Mouse (Mus musculus) heart, embryonic 12.5 days (tissue): ENCODE measurements around the gene Safb2. TPM values are rescaled to one million over a fixed set of nuclear protein-coding genes. Genes with fewer than 3 reads are reported as not detected.
A peak's percentile ranks its signal among the peaks of the same experiment; 100 is the strongest.

Source experiments
- ATAC-seq: fragments of 200-750 bp; cut with Nextera tagmentation; 2 replicates; pipeline ENCODE4 v1.8.0; 2017; ENCODE audit warnings: moderate TSS enrichment, moderate library complexity; ENCODE audit not compliant: insufficient number of reproducible peaks, low FRiP score
- H3K27ac ChIP-seq: fragments of 300-500 bp; sonication (generic); 2 replicates; pipeline ENCODE4 v1.5.1; 2016; ENCODE audit warnings: mild to moderate bottlenecking, moderate library complexity; ENCODE audit not compliant: poor library complexity, severe bottlenecking
- H3K27me3 ChIP-seq: fragments of 300-500 bp; sonication (generic); replicated peaks from 2 replicates; pipeline ENCODE4 v1.6.1; 2016; ENCODE audit warnings: mild to moderate bottlenecking, moderate library complexity
- H3K36me3 ChIP-seq: fragments of 300-500 bp; sonication (generic); 2 replicates; pipeline ENCODE4 v1.6.1; 2016; ENCODE audit warnings: mild to moderate bottlenecking, moderate library complexity
- H3K4me1 ChIP-seq: fragments of 300-500 bp; sonication (generic); replicated peaks from 2 replicates; pipeline ENCODE4 v1.6.1; 2016; ENCODE audit warnings: mild to moderate bottlenecking
- H3K4me2 ChIP-seq: fragments of 300-500 bp; sonication (generic); 2 replicates; pipeline ENCODE4 v1.6.1; 2016; ENCODE audit warnings: mild to moderate bottlenecking, moderate library complexity
- H3K4me3 ChIP-seq: fragments of 300-500 bp; sonication (generic); 2 replicates; pipeline ENCODE4 v1.5.1; 2016; ENCODE audit warnings: mild to moderate bottlenecking
- H3K9ac ChIP-seq: fragments of 300-500 bp; sonication (generic); 2 replicates; pipeline ENCODE4 v1.6.1; 2016; ENCODE audit warnings: mild to moderate bottlenecking, moderate library complexity
- H3K9me3 ChIP-seq: fragments of 300-500 bp; sonication (generic); replicated peaks from 2 replicates; pipeline ENCODE4 v1.6.1; 2016; ENCODE audit warnings: mild to moderate bottlenecking, moderate library complexity
- WGBS: fragments of 180-500 bp; shearing (Covaris S2); methylation state at CpG from one replicate; pipeline ENCODE4 v1.1.7; 2016; 5-methylcytosine and 5-hydroxymethylcytosine counted together
- polyA plus RNA-seq: library from polyadenylated mRNA; unstranded; fragments of >200 nt; fragmentation: Nextera tagmentation; extraction: Ambion mirVana; gene quantifications from 2 replicates; pipeline ENCODE4 v1.2.1, GENCODE M21; 2016

Gene Safb2
- polyA plus RNA-seq, 1 experiment from 2014 or later: 61.1 TPM

DNA sequence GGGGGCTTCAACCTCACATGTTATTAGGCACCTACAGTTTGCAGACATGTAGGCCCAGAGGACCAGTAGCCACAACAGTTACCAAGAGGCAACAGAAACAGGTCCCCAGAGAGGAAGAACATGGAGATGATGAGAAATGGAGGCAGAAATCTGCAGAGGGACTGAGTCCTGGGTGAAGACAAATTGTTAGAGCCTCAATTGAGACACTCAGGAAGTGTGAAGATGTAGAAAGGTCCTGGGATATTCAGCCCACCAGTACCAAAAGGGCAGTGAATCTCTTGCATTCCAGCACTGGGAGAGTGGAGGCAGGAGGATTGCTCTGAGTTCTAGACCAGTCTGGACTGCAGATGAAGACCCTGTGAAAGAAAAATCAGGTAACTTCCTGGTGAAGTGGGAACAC, 70.1 kb downstream of the Safb2 start:
- Histone ChIP-seq H3K27ac (no peak overlapping the region), H3K4me1 (peaks cover 10% of the 10 kb centered on the region), H3K4me2 (no peak overlapping the region), H3K4me3 (no peak overlapping the region), H3K9ac (no peak overlapping the region), H3K36me3 (no peaks in the 10 kb centered on the region), H3K9me3 (peaks cover 14% of the 10 kb centered on the region; the same call in 1 of the 2 replicates), H3K27me3 (peaks cover 79% of the 10 kb centered on the region)
- ATAC-seq: no peak

DNA sequence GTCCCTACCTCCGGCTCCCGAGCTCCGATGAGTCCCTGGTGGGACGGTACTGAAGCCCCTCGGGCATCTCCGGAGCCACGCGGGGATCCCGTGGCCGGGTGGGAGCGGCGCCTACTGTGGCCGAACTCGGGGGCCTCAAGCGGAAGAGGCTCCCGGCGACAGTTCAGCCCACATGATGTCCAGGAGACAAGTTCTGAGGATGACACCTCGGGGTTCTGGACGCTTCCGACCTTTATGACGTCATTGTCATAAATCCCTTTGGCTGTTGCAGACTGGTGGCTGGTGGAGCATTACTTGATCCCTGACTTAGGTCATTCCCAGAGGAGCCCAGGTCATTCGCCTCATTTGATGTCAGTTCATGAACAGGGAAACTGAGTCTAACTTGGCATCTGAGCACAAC, 72.1 kb downstream of the Safb2 start, which contains the start of gene Znrf4:
Gene Znrf4, minus strand, starts transcription at position 122 of the 400 bp plus-strand sequence.
- no peaks in the 10 kb centered on the region for H3K36me3 ChIP-seq
- H3K9ac ChIP-seq: no peak within 1 kb of the TSS
- H3K4me1 ChIP-seq: peaks cover 10% of the 10 kb centered on the region
- ATAC-seq: no peak
- WGBS: 59% methylated on average over 22 of the region's 22 CpGs
- H3K4me2 ChIP-seq: peak within 1 kb of the TSS; percentile 52
- H3K4me3 ChIP-seq: peak within 1 kb of the TSS; percentile 32
- H3K27me3 ChIP-seq: peaks cover 85% of the 10 kb centered on the region
- H3K9me3 ChIP-seq: peaks cover 14% of the 10 kb centered on the region; the same call in 1 of the 2 replicates
- no peak within 1 kb of the TSS for H3K27ac ChIP-seq

DNA sequence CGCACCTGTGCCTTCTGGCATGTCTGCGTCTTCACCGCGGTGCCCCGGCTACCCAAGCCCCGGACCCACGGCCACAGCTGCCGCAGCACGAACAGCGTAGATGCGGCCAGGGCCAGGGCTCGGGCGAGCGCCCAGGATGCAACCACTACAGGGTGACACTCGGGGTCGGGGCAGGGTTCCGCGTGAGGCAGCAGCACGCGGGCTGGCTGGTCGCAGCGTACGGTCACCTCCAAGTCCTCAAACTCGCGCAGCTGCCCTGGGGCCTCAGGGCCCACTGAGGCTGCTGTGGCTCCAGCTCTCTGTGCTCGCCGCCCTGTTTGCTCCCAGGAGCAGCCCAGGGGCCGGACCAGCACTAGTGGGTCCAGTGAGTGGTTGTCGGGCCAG, 72.7 kb downstream of the Safb2 start:
- H3K9me3 ChIP-seq: peaks cover 14% of the 10 kb centered on the region; the same call in 1 of the 2 replicates
- ATAC-seq: no peak
- H3K27me3 ChIP-seq: peaks cover 79% of the 10 kb centered on the region
- H3K27ac ChIP-seq: no peak overlapping the region
- WGBS: 22% methylated on average over 29 of the region's 29 CpGs
- H3K36me3 ChIP-seq: no peaks in the 10 kb centered on the region
- peaks cover 12% of the 10 kb centered on the region for H3K4me1 ChIP-seq
- no peak overlapping the region for H3K9ac ChIP-seq
- peak overlapping the region; percentile 32 for H3K4me3 ChIP-seq
- H3K4me2 ChIP-seq: peak overlapping the region; percentile 52

GRCm38 (mm10) chr17:56510970-56511706, 73.2 kb downstream of the Safb2 start:
- Histone ChIP-seq H3K4me2 (peak overlapping the region; percentile 52), H3K4me1 (peaks cover 14% of the 10 kb centered on the region), H3K4me3 (peak overlapping the region; percentile 32), H3K27ac (no peak overlapping the region), H3K36me3 (no peaks in the 10 kb centered on the region), H3K27me3 (peaks cover 73% of the 10 kb centered on the region), H3K9me3 (peaks cover 14% of the 10 kb centered on the region; the same call in 1 of the 2 replicates), H3K9ac (no peak overlapping the region)
- WGBS: 8% methylated on average over 59 of the region's 60 CpGs
- no peak for ATAC-seq

Other genes starting within 250 kb of the Safb2 start
- gene Ptprs, start 108.1 kb downstream of the Safb2 start, polyA plus RNA-seq: 86.8 and 90.2 TPM in 2 replicates
- not detected in 2 replicates for gene Znrf4, start 72.2 kb downstream of the Safb2 start, polyA plus RNA-seq
- gene Gm20219, start 30.2 kb downstream of the Safb2 start, polyA plus RNA-seq: 0.35 and 0.40 TPM in 2 replicates
- 93.1 and 101 TPM in 2 replicates for gene Safb, start 240 bp upstream of the Safb2 start, polyA plus RNA-seq
- 253 and 282 TPM in 2 replicates for gene 2410015M20Rik, start 25.2 kb upstream of the Safb2 start, polyA plus RNA-seq
- gene Rpl36, start 28.8 kb upstream of the Safb2 start, polyA plus RNA-seq: 1,231 and 1,273 TPM in 2 replicates
- gene Lonp1, start 42.3 kb upstream of the Safb2 start, polyA plus RNA-seq: 66.2 and 67.3 TPM in 2 replicates
- 0.28 and 0.42 TPM in 2 replicates for gene Catsperd, start 43.6 kb upstream of the Safb2 start, polyA plus RNA-seq
- gene Ranbp3, start 88.7 kb upstream of the Safb2 start, polyA plus RNA-seq: 63.2 and 64.5 TPM in 2 replicates
- 638 and 663 TPM in 2 replicates for gene Ndufa11, start 133.2 kb upstream of the Safb2 start, polyA plus RNA-seq
- 12.1 and 12.9 TPM in 2 replicates for gene Vmac, start 133.4 kb upstream of the Safb2 start, polyA plus RNA-seq
- gene Nrtn, start 172.9 kb upstream of the Safb2 start, polyA plus RNA-seq: 7.5 and 9.0 TPM in 2 replicates
- gene Dus3l, start 180.2 kb upstream of the Safb2 start, polyA plus RNA-seq: 33.3 and 34.8 TPM in 2 replicates
- 1.0 and 1.4 TPM in 2 replicates for gene Prr22, start 185.7 kb upstream of the Safb2 start, polyA plus RNA-seq
- 3.8 and 4.4 TPM in 2 replicates for gene Rfx2, start 246.4 kb upstream of the Safb2 start, polyA plus RNA-seq